Mouse (Mus musculus) kidney, adult 2 months (tissue): ENCODE measurements around the gene Prkn.

Experiments used
- CTCF ChIP-seq: fragments of 200-500 bp; conservative IDR thresholded peaks from 2 replicates; pipeline ENCODE4 v1.5.1; 2011; ENCODE audit warnings: low read depth, mild to moderate bottlenecking, control low read depth, low read length, moderate library complexity, mixed read lengths; ENCODE audit not compliant: insufficient read depth, insufficient read length
- POLR2A ChIP-seq: fragments of 200-500 bp; IDR thresholded peaks from one replicate; pipeline ENCODE4 v1.6.1; 2011; ENCODE audit warnings: low read depth, low read length, control low read depth

DNA sequence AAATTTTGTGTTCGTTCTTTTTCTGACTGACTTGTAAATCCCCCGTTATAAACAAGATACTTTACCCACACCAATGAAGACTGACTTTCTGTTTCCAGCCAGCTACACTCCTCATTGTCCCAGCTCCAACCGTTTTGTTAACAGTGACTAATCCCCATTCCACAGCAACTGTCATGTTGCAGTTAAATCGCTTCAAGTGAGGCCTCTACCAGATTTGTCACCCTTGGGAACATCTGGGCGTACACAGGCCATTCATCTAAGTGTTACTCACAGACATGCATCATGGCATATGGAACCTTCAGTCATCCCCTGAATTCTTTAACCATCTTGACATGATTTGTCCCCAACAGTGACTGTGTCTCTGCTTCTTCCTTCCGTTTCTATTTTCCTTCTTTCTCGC, 669.9 kb downstream of the Prkn start:
- TF ChIP-seq CTCF = no peak
- no peak for TF ChIP-seq POLR2A
